ENCODE assay signal across 8 mouse cellular contexts in the genomic region with DNA sequence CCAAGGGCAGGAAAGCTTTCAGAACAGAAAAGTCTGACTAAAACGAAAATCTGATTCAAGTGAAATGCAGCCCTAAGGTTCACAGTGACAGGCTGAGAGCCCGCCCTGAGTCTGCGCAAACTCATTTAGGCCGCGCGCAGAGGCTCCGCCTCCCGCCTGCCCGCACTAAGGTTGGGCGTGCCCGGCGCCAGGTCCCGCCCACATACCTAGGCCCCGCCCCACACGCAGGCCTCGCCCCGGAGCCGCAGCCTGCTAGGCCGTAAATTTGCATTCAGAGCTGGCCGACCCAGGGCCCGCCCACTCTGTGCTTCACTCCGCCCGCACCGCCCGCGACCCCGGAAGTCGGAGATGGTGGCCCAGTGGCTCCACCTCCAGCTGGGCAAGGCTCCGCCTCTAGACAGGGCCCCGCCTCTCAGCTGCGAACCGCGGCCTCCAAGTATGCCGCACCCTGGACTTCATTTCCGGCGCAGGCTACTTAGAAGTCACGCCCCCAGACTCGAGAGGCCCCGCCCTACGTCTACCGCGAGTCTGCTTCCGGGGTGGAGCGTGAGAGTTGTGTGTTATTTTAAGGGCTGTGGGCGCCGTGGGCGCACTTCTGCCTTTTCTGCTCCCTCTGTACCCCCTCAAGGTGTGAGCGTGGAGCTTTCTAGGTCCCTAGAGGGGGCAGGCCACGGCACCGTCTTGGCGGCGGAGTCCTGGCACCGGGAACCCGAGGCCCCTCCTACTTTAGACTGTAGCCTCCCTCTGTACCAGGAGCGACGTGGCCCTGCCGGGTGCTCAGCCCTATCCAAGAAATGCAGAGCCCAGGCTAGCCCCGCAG. TPM values are rescaled to one million over a fixed set of nuclear protein-coding genes. Genes with fewer than 3 reads are reported as not detected.
DNase-seq lines count a peak whose midpoint lies in the region; ATAC-seq and TF ChIP-seq lines count a peak whose summit lies in the region.

No protein-coding gene starts in this region.

- CTCF ChIA-PET in Patski (lab: Charles Lee) = interaction anchor here (1.0 to 1.2 kb wide), 3 partner anchors 16 to 21 kb away, joined by 3 to 6 read pairs (median 4); no protein-coding TSS in a partner anchor

- peaks cover 10% of the 10 kb centered on the region; the same call in 1 of the 2 replicates for H3K4me1 ChIP-seq in hindbrain, embryonic 14.5 days (replicated peaks; ENCODE audit: control insufficient read depth, insufficient read depth, low read length)

- peak overlapping the region; percentile 56 for H3K4me2 ChIP-seq in hindbrain, embryonic 14.5 days (replicated peaks)

- no peak for TF ChIP-seq CTCF in Patski (IDR thresholded peaks at IDR 0.05)

- peak overlapping the region; percentile 45 for H3K27ac ChIP-seq in hindbrain, embryonic 14.5 days

- POLR2A ChIA-PET in Patski (lab: Charles Lee) = interaction anchor here (0.7 to 1.1 kb wide), 4 partner anchors 18 to 44 kb away, joined by 3 to 4 read pairs (median 3); no protein-coding TSS in a partner anchor

- H3K9ac ChIP-seq in hindbrain, embryonic 14.5 days = peak overlapping the region; percentile 55

- under 1% methylated on average over 58 of the region's 58 CpGs for WGBS in hindbrain, embryonic 14.5 days

- H3K36me3 ChIP-seq in hindbrain, embryonic 14.5 days (replicated peaks; ENCODE audit: control insufficient read depth, insufficient read depth) = no peaks in the 10 kb centered on the region

- in situ Hi-C loops in Patski (cut with MboI; ENCODE audit: low pct_unique_long_range_greater_than_20kb) = no loop called here

- peak overlapping the region; percentile 41 for H3K4me3 ChIP-seq in hindbrain, embryonic 14.5 days (replicated peaks; ENCODE audit: low read length)

- no peak for DNase-seq in Patski (ENCODE audit: low read depth, low spot score)
- peak; percentile 98 to 99 for DNase-seq in cerebellum, postnatal 14 days
- DNase-seq in frontal cortex, postnatal 14 days (ENCODE audit: low spot score in 2 of 2) = peak; percentile 98 to 99
- DNase-seq in hindbrain, embryonic 14.5 days (ENCODE audit: low spot score) = peak; percentile 94
- DNase-seq in layer of hippocampus, postnatal 36 days = peak; percentile 99 to 100
- DNase-seq in lung, postnatal 36 days = peak; percentile 99
- DNase-seq in retina, postnatal 1 day = peak; percentile 99
- peak; percentile 99 to 100 for DNase-seq in urinary bladder, adult 18-20 months (ENCODE audit: low spot score in 2 of 2)

- H3K9me3 ChIP-seq in hindbrain, embryonic 14.5 days (ENCODE audit: control insufficient read depth, low read length) = no peaks in the 10 kb centered on the region

- ATAC-seq in Patski = peak; percentile 98
- peak; percentile 99 for ATAC-seq in hindbrain, embryonic 14.5 days (ENCODE audit: low FRiP score)

- no peaks in the 10 kb centered on the region for H3K27me3 ChIP-seq in Patski
- no peaks in the 10 kb centered on the region for H3K27me3 ChIP-seq in hindbrain, embryonic 14.5 days (ENCODE audit: control insufficient read depth, insufficient read depth, low read length)

RNA-seq across cellular contexts. Expression of a gene that starts 52.3 kb away (rescaled TPM):
- polyA plus RNA-seq in Patski (2021) = 133 TPM
- polyA plus RNA-seq in hindbrain, embryonic 14.5 days (2014; fragmentation: Nextera tagmentation; extraction: Ambion mirVana) = 28.1 and 30.8 TPM in 2 replicates
- total RNA-seq in layer of hippocampus, postnatal 36 days (2021) = 10 to 100 TPM; 44.7 to 48.8 TPM
